Mouse (Mus musculus): ENCODE measurements around the gene Gm11937.

DNA sequence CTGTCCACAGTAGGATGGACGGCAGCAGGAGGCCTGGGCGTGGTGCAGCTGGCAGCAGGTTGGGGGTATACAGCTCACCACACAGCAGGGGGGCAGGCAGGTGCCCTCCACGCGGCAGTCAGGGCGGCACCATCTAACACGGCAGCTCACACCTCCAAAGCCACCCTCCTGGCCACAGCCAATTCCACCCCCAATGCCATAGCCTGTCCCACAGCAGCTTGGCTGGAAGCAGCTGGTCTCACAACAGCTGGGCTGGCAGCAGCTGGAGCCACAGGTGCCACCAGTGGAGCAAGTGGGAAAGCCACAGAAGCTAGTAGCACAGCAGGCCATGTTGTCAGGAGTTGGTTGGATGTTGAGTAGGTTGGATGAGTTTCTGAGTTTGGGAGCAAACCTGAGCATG, 29.4 kb downstream of the Gm11937 start, which contains the start of gene Krtap1-5:
- TF ChIP-seq CTCF (IDR thresholded peaks at IDR 0.05; ENCODE audit: insufficient read depth, low read length), result no peak
- no peak for TF ChIP-seq POLR2A (IDR thresholded peaks at IDR 0.05; ENCODE audit: borderline replicate concordance, extremely low read depth, low read depth, low read length)

All from lung, adult 2 months (tissue).